Mouse (Mus musculus) liver, embryonic 12.5 days (tissue): ENCODE measurements around the gene Ntm. TPM values are rescaled to one million over a fixed set of nuclear protein-coding genes. Genes with fewer than 3 reads are reported as not detected.
A peak's percentile ranks its signal among the peaks of the same experiment; 100 is the strongest.

Experiments
- ATAC-seq: fragments of 200-750 bp; cut with Nextera tagmentation; 2 replicates; pipeline ENCODE4 v1.8.0; 2017; ENCODE audit warnings: moderate number of reproducible peaks, mild to moderate bottlenecking, moderate library complexity
- H3K27ac ChIP-seq: fragments of 300-500 bp; sonication (generic); 2 replicates; pipeline ENCODE4 v1.5.1; 2016; ENCODE audit warnings: mild to moderate bottlenecking
- H3K27me3 ChIP-seq: fragments of 300-500 bp; sonication (generic); replicated peaks from 2 replicates; pipeline ENCODE4 v1.6.1; 2016; ENCODE audit warnings: mild to moderate bottlenecking, moderate library complexity
- H3K36me3 ChIP-seq: fragments of 300-500 bp; sonication (generic); 2 replicates; pipeline ENCODE4 v1.6.1; 2016; ENCODE audit warnings: mild to moderate bottlenecking, moderate library complexity
- H3K4me1 ChIP-seq: fragments of 300-500 bp; sonication (generic); 2 replicates; pipeline ENCODE4 v1.6.1; 2016
- H3K4me2 ChIP-seq: fragments of 300-500 bp; sonication (generic); 2 replicates; pipeline ENCODE4 v1.6.1; 2016; ENCODE audit warnings: mild to moderate bottlenecking, moderate library complexity
- H3K4me3 ChIP-seq: fragments of 300-500 bp; sonication (generic); 2 replicates; pipeline ENCODE4 v1.5.1; 2016; ENCODE audit warnings: mild to moderate bottlenecking, moderate library complexity
- H3K9ac ChIP-seq: fragments of 300-500 bp; sonication (generic); 2 replicates; pipeline ENCODE4 v1.6.1; 2016; ENCODE audit warnings: mild to moderate bottlenecking, moderate library complexity
- H3K9me3 ChIP-seq: fragments of 300-500 bp; sonication (generic); replicated peaks from 2 replicates; pipeline ENCODE4 v1.6.1; 2016; ENCODE audit warnings: mild to moderate bottlenecking, moderate library complexity
- WGBS: fragments of 180-500 bp; shearing (Covaris S2); methylation state at CpG from one replicate; pipeline ENCODE4 v1.1.7; 2016; ENCODE audit not compliant: insufficient replicate concordance; 5-methylcytosine and 5-hydroxymethylcytosine counted together
- polyA plus RNA-seq: library from polyadenylated mRNA; unstranded; fragments of >200 nt; fragmentation: Nextera tagmentation; extraction: Ambion mirVana; gene quantifications from 2 replicates; pipeline ENCODE4 v1.2.1, GENCODE M21; 2016

The Ntm gene
- polyA plus RNA-seq, 1 experiment from 2014 or later, result 1.7 TPM

DNA sequence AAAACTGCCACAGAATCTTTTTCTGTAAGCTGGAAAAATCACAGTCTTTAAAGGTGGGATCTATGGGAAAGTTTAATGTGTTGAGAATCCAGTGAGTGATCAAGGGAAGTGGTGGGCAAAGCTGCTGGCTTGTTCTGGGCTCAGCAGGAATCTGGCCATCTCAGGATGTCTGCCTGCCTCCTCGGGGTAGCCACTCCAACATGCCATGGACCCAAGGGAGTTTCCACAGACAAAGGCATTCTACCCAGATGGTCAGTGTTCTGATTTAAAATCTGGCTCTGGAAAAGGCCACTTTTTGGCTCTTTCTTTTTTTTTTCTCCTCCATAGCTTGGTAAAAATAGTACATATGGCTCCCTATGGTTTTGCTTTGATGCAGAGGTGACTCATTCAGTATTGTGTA, 429.4 kb downstream of the Ntm start:
- WGBS, result 16% methylated on average over 1 of the region's 1 CpGs
- ATAC-seq, result no peak

DNA sequence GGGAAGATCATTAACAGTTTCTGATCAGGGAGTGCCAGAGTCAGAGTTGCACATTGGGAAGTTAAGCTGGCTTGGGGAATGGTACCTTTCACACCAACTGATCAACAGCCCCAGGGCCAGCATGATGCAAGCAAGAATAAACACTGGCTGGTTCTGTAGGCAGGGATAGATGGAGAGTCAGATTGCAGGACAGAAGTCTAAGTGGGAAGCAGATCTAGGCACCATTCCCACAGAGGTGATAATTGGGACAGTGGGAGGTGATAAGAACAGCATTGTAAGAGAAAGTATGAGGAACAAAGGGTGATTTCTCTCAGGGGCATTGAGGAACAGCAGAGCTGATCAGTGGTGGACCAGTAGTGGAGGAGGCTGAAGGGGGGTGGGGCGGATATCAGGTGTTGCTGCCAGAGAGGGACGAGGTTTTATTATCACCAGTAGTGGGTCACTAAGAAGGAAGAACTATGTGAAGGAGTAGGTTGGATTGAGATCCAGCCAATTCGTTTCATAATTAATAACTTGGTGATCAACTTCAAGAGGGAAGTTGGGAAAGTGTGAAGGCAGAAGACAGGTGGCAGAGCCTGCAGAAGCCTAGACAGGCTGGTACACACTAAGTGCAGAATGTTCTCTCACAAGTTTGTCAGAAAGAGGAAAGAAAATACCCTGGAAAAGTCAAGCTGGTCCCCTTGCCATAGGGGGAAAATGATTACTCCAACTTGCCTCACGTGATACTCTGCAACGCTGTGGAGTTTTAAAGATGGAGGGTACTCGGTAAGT, 431.6 kb downstream of the Ntm start:
- Histone ChIP-seq H3K9ac (no peak overlapping the region), H3K27ac (no peak overlapping the region), H3K4me1 (no peaks in the 10 kb centered on the region), H3K9me3 (no peaks in the 10 kb centered on the region), H3K27me3 (no peaks in the 10 kb centered on the region), H3K4me2 (no peak overlapping the region), H3K36me3 (no peaks in the 10 kb centered on the region), H3K4me3 (no peak overlapping the region)
- 50% methylated on average over 6 of the region's 6 CpGs for WGBS
- no peak for ATAC-seq

More for the DNA sequence above, 429.4 kb downstream of the Ntm start:
- Histone ChIP-seq H3K4me1 (no peaks in the 10 kb centered on the region), H3K27ac (no peak overlapping the region), H3K36me3 (no peaks in the 10 kb centered on the region), H3K9ac (no peak overlapping the region), H3K9me3 (no peaks in the 10 kb centered on the region), H3K27me3 (no peaks in the 10 kb centered on the region), H3K4me2 (no peak overlapping the region), H3K4me3 (no peak overlapping the region)

DNA sequence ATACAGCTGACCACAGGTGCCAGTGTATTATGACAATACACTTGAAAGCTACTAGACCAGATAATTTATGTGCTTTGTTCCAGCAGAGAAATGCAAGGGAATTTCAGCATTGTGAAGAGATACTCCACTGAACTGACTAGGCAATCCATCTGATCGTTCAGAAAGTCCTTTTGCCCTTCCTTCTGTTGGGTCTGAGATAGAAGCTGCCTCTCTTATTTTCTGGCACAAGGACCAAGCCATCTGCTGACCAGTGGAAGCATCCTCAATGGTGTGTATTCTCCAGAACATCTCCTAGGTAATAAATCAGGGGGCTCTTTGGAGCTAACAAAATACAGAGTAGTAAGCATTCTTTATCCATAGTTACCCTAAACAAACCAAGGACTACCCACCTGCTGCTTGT, 438.8 kb downstream of the Ntm start:
- no peak for ATAC-seq
- H3K9me3 ChIP-seq, result no peaks in the 10 kb centered on the region
- WGBS, result 50% methylated on average over 1 of the region's 1 CpGs
- H3K27me3 ChIP-seq, result no peaks in the 10 kb centered on the region
- H3K9ac ChIP-seq, result no peak overlapping the region
- no peak overlapping the region for H3K4me2 ChIP-seq
- no peak overlapping the region for H3K27ac ChIP-seq
- no peak overlapping the region for H3K4me3 ChIP-seq
- no peaks in the 10 kb centered on the region for H3K4me1 ChIP-seq
- H3K36me3 ChIP-seq, result no peaks in the 10 kb centered on the region

DNA sequence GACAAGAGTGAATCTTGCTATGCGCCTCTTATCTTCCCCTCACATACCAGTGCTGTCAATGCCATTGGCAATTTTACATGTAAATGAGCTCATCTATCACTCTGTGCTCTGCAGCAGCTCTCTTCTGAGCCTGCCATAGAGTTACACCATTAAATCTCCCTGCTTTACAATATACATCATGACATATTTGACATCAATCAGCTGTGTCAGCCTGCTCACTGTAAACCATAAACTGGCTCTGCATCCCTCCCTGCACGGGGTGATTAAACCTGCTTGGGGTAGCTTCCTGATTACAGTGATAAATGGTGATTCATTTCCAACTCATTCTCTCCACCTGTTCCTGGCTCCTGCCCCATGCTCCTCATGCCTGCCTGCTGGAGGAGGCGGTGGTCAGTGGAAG, 439.7 kb downstream of the Ntm start:
- H3K4me2 ChIP-seq, result no peak overlapping the region
- no peak overlapping the region for H3K4me3 ChIP-seq
- no peaks in the 10 kb centered on the region for H3K4me1 ChIP-seq
- H3K27me3 ChIP-seq, result no peaks in the 10 kb centered on the region
- ATAC-seq, result no peak
- H3K9me3 ChIP-seq, result no peaks in the 10 kb centered on the region
- no peak overlapping the region for H3K9ac ChIP-seq
- WGBS, result 59% methylated on average over 3 of the region's 3 CpGs
- H3K27ac ChIP-seq, result no peak overlapping the region
- H3K36me3 ChIP-seq, result no peaks in the 10 kb centered on the region

DNA sequence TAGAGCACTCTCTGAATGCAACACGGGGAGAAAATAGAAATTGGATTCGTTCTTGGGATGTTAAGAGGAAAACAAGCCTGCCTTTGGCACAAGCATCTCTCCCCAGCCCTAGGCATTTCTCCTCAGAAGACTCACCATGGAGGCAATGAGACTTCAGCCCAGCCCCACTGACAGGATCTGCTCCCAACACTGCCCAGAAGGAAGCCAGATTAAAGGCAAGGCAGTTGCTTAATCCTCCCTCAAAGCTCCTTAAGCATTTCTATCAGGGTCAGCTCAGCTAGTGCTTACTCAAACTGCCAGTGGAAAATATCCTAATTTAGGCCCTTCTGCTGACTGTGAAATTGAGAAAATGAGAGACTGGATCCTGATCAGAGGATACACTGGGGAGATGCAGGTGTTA, 443.8 kb downstream of the Ntm start:
- no peak overlapping the region for H3K4me3 ChIP-seq
- H3K9me3 ChIP-seq, result no peaks in the 10 kb centered on the region
- no peak overlapping the region for H3K27ac ChIP-seq
- no peaks in the 10 kb centered on the region for H3K27me3 ChIP-seq
- 49% methylated on average over 2 of the region's 2 CpGs for WGBS
- ATAC-seq, result no peak
- no peaks in the 10 kb centered on the region for H3K36me3 ChIP-seq
- no peak overlapping the region for H3K4me2 ChIP-seq
- no peaks in the 10 kb centered on the region for H3K4me1 ChIP-seq
- no peak overlapping the region for H3K9ac ChIP-seq

DNA sequence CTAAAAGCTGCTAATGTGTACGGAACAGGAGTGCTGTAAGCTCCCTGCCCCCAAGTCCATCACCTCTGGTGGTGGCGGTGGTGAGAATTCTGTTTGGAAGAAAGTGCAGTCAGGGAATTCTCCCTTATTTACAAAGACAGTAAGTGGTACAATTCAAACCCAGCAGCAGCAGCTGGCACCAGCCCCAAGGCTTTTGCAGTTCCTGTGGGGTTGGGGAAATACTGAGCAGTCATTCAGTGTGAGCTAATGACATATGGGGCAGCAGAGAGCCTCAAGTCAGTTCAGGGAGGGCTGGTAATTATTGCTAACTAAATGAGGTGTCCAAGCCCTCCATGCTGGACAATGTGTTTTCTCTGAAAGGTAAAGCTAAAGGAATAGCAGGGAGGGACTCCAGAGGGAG, 446.3 kb downstream of the Ntm start:
- H3K27me3 ChIP-seq, result no peaks in the 10 kb centered on the region
- H3K9me3 ChIP-seq, result no peaks in the 10 kb centered on the region
- no peak overlapping the region for H3K4me2 ChIP-seq
- H3K4me1 ChIP-seq, result no peaks in the 10 kb centered on the region
- no peaks in the 10 kb centered on the region for H3K36me3 ChIP-seq
- 45% methylated on average over 2 of the region's 2 CpGs for WGBS
- no peak overlapping the region for H3K4me3 ChIP-seq
- no peak overlapping the region for H3K27ac ChIP-seq
- no peak for ATAC-seq
- H3K9ac ChIP-seq, result no peak overlapping the region

DNA sequence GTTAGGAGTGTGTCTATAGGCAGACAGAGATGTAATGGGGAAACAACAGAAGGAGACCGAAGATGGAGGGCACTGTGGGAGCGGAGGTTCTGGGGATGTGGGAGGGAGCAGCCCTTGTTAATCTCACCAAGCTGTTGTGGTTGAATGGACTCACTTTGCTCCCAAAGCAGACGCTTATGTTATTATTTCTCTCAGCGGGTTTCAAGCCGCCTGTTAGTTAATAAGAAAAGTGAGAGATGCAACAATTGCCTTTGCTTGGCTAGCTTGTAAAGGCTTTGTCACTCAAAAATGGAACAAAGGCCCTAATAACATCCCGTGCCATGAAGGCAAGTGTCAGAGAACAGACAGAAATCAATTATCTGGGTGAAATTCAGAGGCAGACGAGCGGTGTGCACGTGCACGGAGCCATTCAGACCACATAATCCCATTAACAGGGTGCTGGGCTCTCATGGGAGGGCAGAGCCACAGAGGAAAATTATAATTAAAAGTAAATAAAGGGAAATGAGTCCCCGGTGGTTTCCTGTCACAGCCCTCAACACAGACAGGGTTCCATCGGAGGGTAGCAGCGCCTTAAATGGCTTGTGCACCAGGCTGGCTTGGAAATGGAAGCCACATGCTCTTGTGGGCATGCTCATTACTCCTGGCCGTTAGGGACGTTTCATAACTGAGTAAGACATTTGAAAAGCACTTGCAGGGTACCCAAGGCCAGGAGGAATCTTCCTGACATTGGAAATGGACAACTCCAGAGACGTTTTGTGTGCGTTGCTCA, 448.2 kb downstream of the Ntm start:
- WGBS, result 74% methylated on average over 17 of the region's 17 CpGs
- Histone ChIP-seq H3K4me2 (no peak overlapping the region), H3K36me3 (no peaks in the 10 kb centered on the region), H3K4me1 (no peaks in the 10 kb centered on the region), H3K9me3 (no peaks in the 10 kb centered on the region), H3K27ac (no peak overlapping the region), H3K9ac (no peak overlapping the region), H3K27me3 (no peaks in the 10 kb centered on the region), H3K4me3 (no peak overlapping the region)
- ATAC-seq, result no peak

DNA sequence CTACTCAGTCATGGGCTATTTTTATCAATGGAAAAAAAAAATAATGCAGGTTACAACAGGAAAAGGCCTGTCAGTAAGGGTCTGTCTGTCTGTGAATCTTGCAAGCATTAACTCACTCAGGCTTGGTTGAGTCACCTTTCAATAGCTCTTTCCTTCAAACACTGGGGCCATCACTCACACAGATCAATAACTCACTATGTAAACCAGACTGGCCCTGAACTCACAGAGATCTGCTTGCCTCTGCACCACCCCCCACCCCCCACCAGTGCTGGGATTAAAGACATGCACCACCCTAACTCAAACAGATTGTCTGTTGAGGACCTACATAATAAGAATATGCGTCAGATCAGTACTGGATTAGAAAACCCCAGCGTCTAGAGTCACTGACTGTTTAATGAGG, 466.9 kb downstream of the Ntm start:
- no peaks in the 10 kb centered on the region for H3K27me3 ChIP-seq

DNA sequence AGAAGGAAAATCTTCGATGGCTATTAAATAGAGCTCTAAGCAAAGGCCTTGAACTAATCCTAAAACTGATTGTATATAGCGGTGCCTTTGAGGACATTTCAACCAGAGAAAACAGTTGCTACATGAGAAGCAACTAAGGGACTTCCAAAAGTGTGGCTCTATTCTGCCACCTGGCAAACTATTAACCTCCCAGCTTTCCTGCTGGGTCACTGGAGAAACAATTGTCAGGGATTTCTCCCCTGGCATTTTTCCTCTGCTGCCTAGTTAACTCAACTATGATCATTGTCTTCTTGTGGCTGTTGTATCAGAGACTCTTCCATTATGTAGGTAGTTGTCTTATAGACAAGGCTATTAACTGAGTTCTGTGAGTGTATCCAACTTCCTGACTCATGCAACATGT, 480.7 kb downstream of the Ntm start:
- H3K4me3 ChIP-seq, result no peak overlapping the region
- 66% methylated on average over 2 of the region's 2 CpGs for WGBS
- ATAC-seq, result no peak
- no peak overlapping the region for H3K9ac ChIP-seq
- H3K9me3 ChIP-seq, result no peaks in the 10 kb centered on the region
- H3K4me1 ChIP-seq, result no peaks in the 10 kb centered on the region
- H3K27me3 ChIP-seq, result no peaks in the 10 kb centered on the region
- H3K4me2 ChIP-seq, result no peak overlapping the region
- H3K36me3 ChIP-seq, result no peaks in the 10 kb centered on the region
- no peak overlapping the region for H3K27ac ChIP-seq

More for the DNA sequence above, 466.9 kb downstream of the Ntm start:
- H3K4me3 ChIP-seq, result no peak overlapping the region
- 38% methylated on average over 2 of the region's 2 CpGs for WGBS
- no peaks in the 10 kb centered on the region for H3K9me3 ChIP-seq
- H3K4me2 ChIP-seq, result no peak overlapping the region
- H3K4me1 ChIP-seq, result no peaks in the 10 kb centered on the region
- no peak overlapping the region for H3K9ac ChIP-seq
- H3K36me3 ChIP-seq, result no peaks in the 10 kb centered on the region
- no peak overlapping the region for H3K27ac ChIP-seq
- 0 out of 2 replicates have a peak, but pooled peaks have one; percentile 52 for ATAC-seq

DNA sequence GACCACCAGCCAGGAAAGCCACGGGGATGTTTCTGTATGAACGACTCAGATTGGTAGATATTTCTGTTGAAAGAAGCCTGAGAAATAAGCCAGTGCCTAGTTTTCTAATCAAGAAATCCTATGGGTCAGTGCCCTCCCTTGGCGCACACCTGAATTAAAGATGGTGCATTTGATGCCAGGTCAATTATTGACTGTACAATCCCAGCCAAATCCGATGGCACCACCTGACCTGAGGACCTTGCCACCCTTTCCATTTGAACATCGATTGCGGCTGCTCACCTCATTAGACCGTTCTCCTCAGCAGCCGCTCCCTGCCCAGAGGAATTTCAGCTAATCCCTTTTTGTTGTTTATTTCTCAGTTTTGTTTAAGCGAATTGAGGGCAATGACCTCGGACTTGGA, 483.9 kb downstream of the Ntm start:
- Histone ChIP-seq H3K4me2 (no peak overlapping the region), H3K27me3 (no peaks in the 10 kb centered on the region), H3K4me3 (no peak overlapping the region), H3K4me1 (no peaks in the 10 kb centered on the region), H3K36me3 (no peaks in the 10 kb centered on the region), H3K9me3 (no peaks in the 10 kb centered on the region), H3K9ac (no peak overlapping the region), H3K27ac (no peak overlapping the region)
- 66% methylated on average over 10 of the region's 10 CpGs for WGBS
- ATAC-seq, result no peak

DNA sequence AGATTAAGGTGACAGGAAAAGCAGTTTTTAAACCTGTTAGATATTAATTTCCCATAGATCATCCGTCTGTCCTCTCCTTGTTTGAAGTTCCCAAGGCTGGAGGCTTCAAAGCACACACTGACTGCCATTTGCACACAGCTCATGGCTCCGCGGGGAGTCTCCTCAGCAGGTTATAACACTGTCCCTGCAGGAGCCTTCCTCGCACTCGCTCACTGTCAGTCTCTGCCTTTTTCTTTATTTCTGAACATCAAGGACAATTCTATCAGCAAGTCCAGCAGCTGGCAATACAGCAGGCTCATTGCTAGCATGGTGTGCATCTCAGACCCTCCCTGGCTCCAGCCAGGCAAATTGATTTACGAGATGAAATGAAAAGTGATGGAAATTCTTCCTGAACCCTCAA, 485.7 kb downstream of the Ntm start:
- Histone ChIP-seq H3K27ac (no peak overlapping the region), H3K4me1 (no peaks in the 10 kb centered on the region), H3K4me3 (no peak overlapping the region), H3K9me3 (no peaks in the 10 kb centered on the region), H3K27me3 (no peaks in the 10 kb centered on the region), H3K36me3 (no peaks in the 10 kb centered on the region), H3K9ac (no peak overlapping the region), H3K4me2 (no peak overlapping the region)
- no peak for ATAC-seq
- 42% methylated on average over 6 of the region's 6 CpGs for WGBS

DNA sequence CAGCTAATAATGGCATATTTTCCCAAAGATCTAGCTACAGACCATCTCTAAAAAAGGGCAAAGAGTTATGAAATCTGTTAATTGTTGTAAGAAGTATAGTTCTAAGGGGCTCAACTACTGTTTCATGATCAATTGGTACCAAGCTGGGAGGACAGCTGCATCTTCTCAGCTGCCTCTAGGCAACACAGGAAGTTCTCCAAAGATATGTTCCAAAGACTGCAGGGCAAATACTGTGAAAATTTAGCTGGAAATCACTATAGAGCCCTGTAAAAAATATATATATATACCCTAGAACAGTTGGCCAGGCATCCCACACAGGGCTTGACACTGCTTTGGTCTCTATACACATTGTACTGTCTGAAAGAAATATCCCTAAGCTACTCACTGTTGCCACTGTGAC, 489.5 kb downstream of the Ntm start:
- Histone ChIP-seq H3K9me3 (no peaks in the 10 kb centered on the region), H3K4me1 (no peaks in the 10 kb centered on the region), H3K4me2 (no peak overlapping the region), H3K9ac (no peak overlapping the region), H3K4me3 (no peak overlapping the region), H3K36me3 (no peaks in the 10 kb centered on the region), H3K27me3 (no peaks in the 10 kb centered on the region), H3K27ac (no peak overlapping the region)
- ATAC-seq, result no peak
